Mouse (Mus musculus) intestine, embryonic 15.5 days (tissue): ENCODE results near the gene Ptpn1. TPM values are rescaled to one million over a fixed set of nuclear protein-coding genes. Genes with fewer than 3 reads are reported as not detected.

Experiments used
- ATAC-seq: fragments of 200-750 bp; cut with Nextera tagmentation; 2 replicates; pipeline ENCODE4 v1.8.0; 2017; ENCODE audit warnings: moderate TSS enrichment, moderate library complexity
- H3K27ac ChIP-seq: fragments of 300-500 bp; sonication (generic); 2 replicates; pipeline ENCODE4 v1.5.1; 2015; ENCODE audit warnings: mild to moderate bottlenecking, inconsistent platforms
- H3K27me3 ChIP-seq: fragments of 300-500 bp; sonication (generic); replicated peaks from 2 replicates; pipeline ENCODE4 v1.6.1; 2015; ENCODE audit warnings: inconsistent platforms
- H3K36me3 ChIP-seq: fragments of 300-500 bp; sonication (generic); 2 replicates; pipeline ENCODE4 v1.6.1; 2015; ENCODE audit warnings: inconsistent platforms
- H3K4me1 ChIP-seq: fragments of 300-500 bp; sonication (generic); replicated peaks from 2 replicates; pipeline ENCODE4 v1.6.1; 2015; ENCODE audit warnings: inconsistent platforms
- H3K4me2 ChIP-seq: fragments of 300-500 bp; sonication (generic); replicated peaks from 2 replicates; pipeline ENCODE4 v1.6.1; 2015; ENCODE audit warnings: mild to moderate bottlenecking, inconsistent platforms
- H3K4me3 ChIP-seq: fragments of 300-500 bp; sonication (generic); replicated peaks from 2 replicates; pipeline ENCODE4 v1.5.1; 2015; ENCODE audit warnings: inconsistent platforms
- H3K9ac ChIP-seq: fragments of 300-500 bp; sonication (generic); 2 replicates; pipeline ENCODE4 v1.6.1; 2015; ENCODE audit warnings: inconsistent platforms
- H3K9me3 ChIP-seq: fragments of 300-500 bp; sonication (generic); 2 replicates; pipeline ENCODE4 v1.6.1; 2016; ENCODE audit warnings: inconsistent platforms
- WGBS: fragments of 180-500 bp; shearing (Covaris S2); methylation state at CpG from one replicate; pipeline ENCODE4 v1.1.7; 2015; 5-methylcytosine and 5-hydroxymethylcytosine counted together
- polyA plus RNA-seq: library from polyadenylated mRNA; unstranded; fragments of >200 nt; fragmentation: Nextera tagmentation; extraction: Ambion mirVana; gene quantifications from 2 replicates; pipeline ENCODE4 v1.2.1, GENCODE M21; 2015

Ptpn1 gene
- polyA plus RNA-seq, 1 experiment from 2014 or later: 54.2 TPM

DNA sequence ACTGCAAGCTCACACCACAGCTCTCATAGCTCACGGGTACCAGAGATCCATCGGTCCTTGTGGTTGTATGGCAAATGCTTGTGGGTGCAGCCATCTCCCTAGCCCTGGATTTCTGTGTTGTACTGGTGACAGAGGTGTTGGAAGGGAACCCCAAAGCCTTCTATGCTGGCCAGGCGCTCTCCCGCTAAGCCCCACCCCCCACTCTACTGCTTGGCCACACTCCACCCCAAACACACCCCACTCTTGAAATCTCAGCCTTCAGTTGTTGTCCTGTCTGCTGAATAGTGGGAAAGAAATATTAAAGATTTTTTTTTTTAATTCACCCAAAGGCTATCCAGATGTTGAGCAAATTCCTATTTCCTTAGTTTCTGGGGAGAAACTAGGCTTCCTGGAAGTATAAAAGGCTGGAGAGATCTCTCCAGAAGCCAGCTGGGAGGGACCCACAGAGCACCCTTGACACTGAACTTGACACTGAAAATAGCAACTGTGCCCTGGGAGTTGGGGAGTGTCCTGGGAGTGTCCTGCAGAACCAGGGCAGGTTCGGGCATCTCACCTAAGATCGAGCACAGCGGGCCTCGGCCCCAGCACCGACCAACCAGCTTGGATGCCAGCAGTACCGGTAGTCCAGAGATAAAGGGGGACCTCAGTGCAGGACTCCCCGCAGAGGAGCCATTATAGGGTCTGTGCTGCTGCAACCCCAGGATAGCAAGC lies 28.5 kb upstream of the Ptpn1 start:
- H3K27me3 ChIP-seq: 0 out of 2 replicates have a peak, but pooled peaks cover 3% of the 10 kb centered on the region
- H3K36me3 ChIP-seq: no peaks in the 10 kb centered on the region
- no peak overlapping the region for H3K4me2 ChIP-seq
- ATAC-seq: no peak
- 81% methylated on average over 11 of the region's 11 CpGs for WGBS
- H3K4me1 ChIP-seq: peaks cover 5% of the 10 kb centered on the region; the same call in 1 of the 2 replicates
- H3K9me3 ChIP-seq: no peaks in the 10 kb centered on the region
- H3K4me3 ChIP-seq: no peak overlapping the region
- no peak overlapping the region for H3K9ac ChIP-seq
- H3K27ac ChIP-seq: no peak overlapping the region

DNA sequence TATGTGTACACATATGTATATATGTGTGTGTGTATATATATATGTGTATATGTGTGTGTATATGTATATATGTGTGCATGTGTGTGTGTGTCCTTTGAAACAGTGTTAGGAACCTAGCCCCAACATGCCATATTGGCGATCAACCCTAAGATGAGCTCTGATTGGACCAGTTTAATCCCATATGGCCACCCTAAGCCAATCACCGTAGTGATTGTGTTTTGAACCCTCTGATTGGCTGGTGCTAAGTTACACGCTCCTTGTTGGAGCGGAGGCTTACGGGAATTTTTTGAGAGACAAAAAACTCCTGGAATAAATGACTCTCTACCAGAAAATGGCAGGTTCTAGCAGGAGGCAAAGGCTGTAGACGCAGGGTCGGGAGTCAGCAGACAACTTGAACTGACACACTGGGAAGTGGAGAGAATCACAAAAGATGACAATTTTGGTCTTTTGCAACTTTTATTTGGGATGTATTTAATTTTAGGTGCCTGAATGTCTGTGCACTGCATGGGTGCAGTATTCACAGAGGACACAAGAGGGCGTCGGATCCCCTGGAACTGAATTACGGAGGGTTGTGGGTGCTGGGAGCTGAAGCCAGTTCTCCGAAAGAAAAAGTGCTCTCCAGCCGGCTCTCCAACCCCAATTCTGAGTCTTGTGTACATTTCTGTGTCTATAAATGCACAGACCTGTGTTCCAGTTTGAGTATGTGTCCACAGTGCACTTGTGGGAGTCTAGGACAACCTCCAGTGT lies 27.1 kb upstream of the Ptpn1 start:
- no peaks in the 10 kb centered on the region for H3K36me3 ChIP-seq
- H3K4me1 ChIP-seq: peaks cover 5% of the 10 kb centered on the region; the same call in 1 of the 2 replicates
- ATAC-seq: no peak
- no peak overlapping the region for H3K9ac ChIP-seq
- 82% methylated on average over 12 of the region's 12 CpGs for WGBS
- no peak overlapping the region for H3K27ac ChIP-seq
- H3K27me3 ChIP-seq: 0 out of 2 replicates have a peak, but pooled peaks cover 3% of the 10 kb centered on the region
- no peaks in the 10 kb centered on the region for H3K9me3 ChIP-seq
- H3K4me3 ChIP-seq: no peak overlapping the region
- no peak overlapping the region for H3K4me2 ChIP-seq

DNA sequence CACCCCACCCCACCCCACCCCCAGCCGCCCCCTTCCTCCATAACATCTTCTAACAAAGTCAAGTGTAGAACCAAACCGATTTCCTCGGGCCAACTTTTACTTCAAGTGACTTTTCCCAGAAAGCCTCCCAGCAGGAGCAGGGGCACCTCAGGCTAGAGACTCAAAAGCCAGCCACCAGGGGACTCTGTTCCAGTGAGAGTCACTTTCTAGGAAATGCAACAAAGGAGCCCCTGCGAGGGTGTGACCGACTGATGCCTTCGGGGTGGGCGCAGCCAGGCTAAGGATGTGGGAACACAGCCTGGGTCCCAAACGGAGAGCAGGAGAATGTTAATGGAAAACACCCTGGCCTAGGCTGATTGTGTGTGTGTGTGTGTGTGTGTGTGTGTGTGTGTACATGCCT lies 26.3 kb upstream of the Ptpn1 start:
- H3K4me2 ChIP-seq: no peak overlapping the region
- no peaks in the 10 kb centered on the region for H3K9me3 ChIP-seq
- H3K4me3 ChIP-seq: no peak overlapping the region
- no peaks in the 10 kb centered on the region for H3K27me3 ChIP-seq
- ATAC-seq: no peak
- H3K9ac ChIP-seq: no peak overlapping the region
- no peaks in the 10 kb centered on the region for H3K4me1 ChIP-seq
- H3K36me3 ChIP-seq: no peaks in the 10 kb centered on the region
- 45% methylated on average over 8 of the region's 8 CpGs for WGBS
- no peak overlapping the region for H3K27ac ChIP-seq

DNA sequence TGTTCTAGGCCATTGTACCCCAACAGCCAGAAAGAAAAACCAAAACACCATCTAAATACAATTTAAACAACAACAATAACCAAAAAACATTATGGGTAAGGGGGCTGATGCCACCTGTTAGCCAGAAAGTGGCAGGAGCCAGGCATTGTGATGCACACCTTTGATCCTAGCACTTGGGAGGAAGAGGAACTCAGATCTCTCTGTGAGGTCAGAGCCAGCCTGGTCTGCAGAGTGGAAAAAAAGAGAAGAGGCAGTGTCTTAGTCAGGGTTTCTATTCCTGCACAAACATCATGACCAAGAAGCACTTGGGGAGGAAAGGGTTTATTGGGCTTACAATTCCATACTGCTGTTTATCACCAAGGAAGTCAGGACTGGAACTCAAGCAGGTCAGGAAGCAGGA lies 25.1 kb upstream of the Ptpn1 start:
- H3K4me1 ChIP-seq: no peaks in the 10 kb centered on the region
- H3K9me3 ChIP-seq: no peaks in the 10 kb centered on the region
- no peak overlapping the region for H3K4me3 ChIP-seq
- no peak for ATAC-seq
- no peak overlapping the region for H3K9ac ChIP-seq
- H3K27me3 ChIP-seq: no peaks in the 10 kb centered on the region
- H3K4me2 ChIP-seq: no peak overlapping the region
- H3K27ac ChIP-seq: no peak overlapping the region
- no peaks in the 10 kb centered on the region for H3K36me3 ChIP-seq

DNA sequence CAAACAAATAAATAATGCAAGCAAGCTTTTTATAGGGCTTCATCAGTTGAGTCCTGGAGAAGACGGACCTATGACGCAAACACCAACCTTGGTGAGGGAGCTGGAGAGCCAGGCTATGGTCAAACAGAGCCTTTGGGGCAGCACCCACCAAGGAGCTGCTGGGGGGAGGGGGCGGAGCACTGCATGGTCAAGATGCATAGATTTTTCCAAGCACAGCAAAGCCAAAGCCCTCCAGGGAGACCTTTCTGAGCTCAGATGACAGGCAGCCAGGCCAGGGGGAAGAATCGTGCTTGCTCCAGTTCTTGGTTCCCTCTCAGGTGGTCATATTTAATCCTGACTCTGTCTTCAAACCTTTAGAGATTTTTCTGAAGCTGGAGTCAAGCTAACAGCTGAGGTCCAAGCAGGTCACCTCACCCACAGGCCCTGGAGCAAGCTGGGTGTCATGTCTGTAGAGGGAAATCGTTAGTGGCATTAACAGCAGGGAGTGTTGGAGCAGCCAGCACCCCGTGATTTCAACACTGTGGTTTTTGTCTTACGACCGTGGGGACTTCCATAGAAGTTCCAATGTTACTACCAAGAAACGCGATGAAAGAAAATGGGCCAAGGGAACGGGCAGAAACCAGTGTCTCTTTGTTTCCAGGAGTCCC lies 22.2 kb upstream of the Ptpn1 start:
- H3K36me3 ChIP-seq: no peaks in the 10 kb centered on the region
- no peaks in the 10 kb centered on the region for H3K27me3 ChIP-seq
- 77% methylated on average over 11 of the region's 11 CpGs for WGBS
- ATAC-seq: no peak
- no peak overlapping the region for H3K4me3 ChIP-seq
- no peak overlapping the region for H3K27ac ChIP-seq
- H3K4me2 ChIP-seq: no peak overlapping the region
- no peaks in the 10 kb centered on the region for H3K9me3 ChIP-seq
- H3K4me1 ChIP-seq: no peaks in the 10 kb centered on the region
- H3K9ac ChIP-seq: no peak overlapping the region

DNA sequence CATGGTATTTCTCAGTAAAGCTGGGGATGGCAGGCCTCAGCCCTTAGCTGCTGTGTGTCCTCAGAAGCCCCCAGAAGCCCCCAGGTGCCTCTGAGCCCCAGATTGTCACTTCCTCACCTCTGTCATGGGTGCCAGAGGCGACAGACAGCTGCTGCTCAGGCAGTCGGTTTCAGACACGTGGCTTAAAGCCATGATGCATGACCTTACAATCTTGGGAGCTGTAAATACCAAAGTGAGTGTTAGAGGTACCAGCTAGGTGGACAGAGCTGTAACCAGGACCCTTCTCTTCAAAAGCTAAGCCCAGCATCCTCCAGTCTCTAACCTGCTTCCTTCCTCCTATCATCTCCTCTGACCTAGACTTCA lies 21.7 kb upstream of the Ptpn1 start:
- H3K9ac ChIP-seq: no peak overlapping the region
- no peaks in the 10 kb centered on the region for H3K36me3 ChIP-seq
- ATAC-seq: no peak
- H3K4me3 ChIP-seq: no peak overlapping the region
- H3K9me3 ChIP-seq: no peaks in the 10 kb centered on the region
- no peak overlapping the region for H3K4me2 ChIP-seq
- H3K27ac ChIP-seq: no peak overlapping the region
- H3K27me3 ChIP-seq: no peaks in the 10 kb centered on the region
- WGBS: 46% methylated on average over 3 of the region's 3 CpGs
- no peaks in the 10 kb centered on the region for H3K4me1 ChIP-seq

DNA sequence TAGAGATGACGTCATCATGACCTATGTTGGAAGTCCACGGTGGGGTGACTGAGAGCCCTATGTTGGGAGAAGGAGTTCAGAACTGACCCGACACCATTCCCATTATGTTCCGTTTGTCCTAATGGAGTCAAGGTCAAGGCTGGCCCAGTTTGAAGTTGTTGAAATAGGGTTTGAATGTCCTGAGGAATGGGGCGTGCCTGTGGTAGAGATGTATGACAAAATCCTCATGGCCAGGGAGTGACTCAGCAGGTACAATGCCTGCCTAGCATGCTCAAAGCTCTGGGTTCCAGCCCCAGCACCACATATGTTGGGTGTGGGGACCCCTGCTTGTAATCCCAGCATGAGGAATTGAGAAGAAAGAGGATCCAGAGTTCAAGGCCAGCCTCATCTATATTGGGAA lies 20.3 kb upstream of the Ptpn1 start:
- H3K4me1 ChIP-seq: no peaks in the 10 kb centered on the region
- H3K27ac ChIP-seq: no peak overlapping the region
- H3K9ac ChIP-seq: no peak overlapping the region
- H3K36me3 ChIP-seq: no peaks in the 10 kb centered on the region
- no peaks in the 10 kb centered on the region for H3K9me3 ChIP-seq
- WGBS: 92% methylated on average over 5 of the region's 5 CpGs
- ATAC-seq: no peak
- H3K4me3 ChIP-seq: no peak overlapping the region
- no peak overlapping the region for H3K4me2 ChIP-seq
- no peaks in the 10 kb centered on the region for H3K27me3 ChIP-seq

DNA sequence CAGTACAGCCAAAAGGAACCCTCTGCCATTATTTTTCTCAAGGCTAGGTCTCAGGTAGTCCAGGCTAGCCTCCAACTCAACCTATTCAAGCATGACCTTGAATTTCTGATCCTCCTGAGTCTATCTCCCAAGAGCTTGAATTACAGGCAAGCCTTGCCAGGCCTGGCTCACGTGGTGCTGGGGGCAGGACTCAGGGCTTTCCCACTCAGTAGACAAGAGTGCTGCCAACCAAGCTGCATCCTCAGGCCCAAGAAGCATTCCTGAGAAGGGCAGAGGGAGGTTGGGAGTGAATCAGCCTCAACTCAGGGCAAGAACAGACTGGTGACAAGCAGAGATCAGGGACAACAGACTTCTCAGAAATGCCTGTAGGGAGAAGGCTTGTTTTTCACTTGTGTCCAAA lies 12.8 kb upstream of the Ptpn1 start:
- no peak for ATAC-seq
- 79% methylated on average over 1 of the region's 1 CpGs for WGBS
- Histone ChIP-seq H3K9me3 (no peaks in the 10 kb centered on the region), H3K4me1 (no peaks in the 10 kb centered on the region), H3K4me2 (no peak overlapping the region), H3K36me3 (no peaks in the 10 kb centered on the region), H3K27me3 (no peaks in the 10 kb centered on the region), H3K27ac (no peak overlapping the region), H3K4me3 (no peak overlapping the region), H3K9ac (no peak overlapping the region)

DNA sequence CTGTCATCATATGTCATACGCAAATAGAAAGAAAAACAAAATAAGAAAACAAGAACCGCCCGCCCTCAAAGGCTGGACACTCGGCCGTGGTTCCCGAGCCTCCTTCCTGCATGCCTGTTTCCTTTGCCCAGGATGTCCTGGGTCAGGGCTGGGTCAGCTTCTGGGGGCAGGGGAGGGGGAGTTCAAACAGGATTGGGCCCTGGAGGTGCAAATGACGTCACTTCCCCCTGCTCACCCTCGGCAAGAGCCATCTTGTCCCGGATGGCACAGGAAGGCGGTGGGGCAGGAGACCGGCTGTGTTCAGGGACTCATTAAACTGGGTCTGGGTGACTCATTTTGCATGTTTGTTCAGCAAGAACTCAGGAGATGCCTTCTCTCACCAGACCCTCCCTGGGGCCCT lies 11.8 kb upstream of the Ptpn1 start:
- H3K4me2 ChIP-seq: no peak overlapping the region
- H3K36me3 ChIP-seq: no peaks in the 10 kb centered on the region
- H3K27me3 ChIP-seq: no peaks in the 10 kb centered on the region
- WGBS: 58% methylated on average over 11 of the region's 11 CpGs
- no peaks in the 10 kb centered on the region for H3K4me1 ChIP-seq
- no peaks in the 10 kb centered on the region for H3K9me3 ChIP-seq
- no peak for ATAC-seq
- H3K27ac ChIP-seq: no peak overlapping the region
- H3K9ac ChIP-seq: no peak overlapping the region
- no peak overlapping the region for H3K4me3 ChIP-seq

DNA sequence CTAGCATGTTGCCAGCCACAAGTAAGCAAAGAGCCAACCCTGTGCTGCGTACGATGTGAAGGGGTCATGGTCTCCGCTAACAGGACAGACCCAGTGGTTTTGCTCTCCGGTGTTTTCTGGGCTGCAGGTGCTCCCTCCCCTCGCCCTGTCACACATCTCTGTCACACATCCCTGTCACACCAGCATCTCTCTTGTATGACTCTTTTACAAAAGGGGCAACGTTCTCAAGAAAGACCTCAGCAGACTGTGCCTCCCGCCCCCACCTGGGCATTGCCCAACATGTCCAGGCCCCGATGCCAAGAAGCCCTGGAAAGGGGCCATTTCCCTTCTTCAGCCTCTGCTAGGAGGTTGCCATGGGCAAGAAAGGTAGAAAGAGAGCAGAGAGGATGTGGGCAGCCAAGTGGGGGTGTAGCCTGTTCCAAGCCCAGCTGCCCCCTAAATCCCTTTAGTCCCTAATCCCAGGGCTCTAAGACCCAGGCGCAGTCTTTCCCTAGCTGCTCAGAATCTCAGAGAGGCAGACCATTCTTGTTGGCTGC lies 10.8 kb upstream of the Ptpn1 start:
- WGBS: 90% methylated on average over 9 of the region's 9 CpGs
- Histone ChIP-seq H3K4me2 (no peak overlapping the region), H3K9ac (no peak overlapping the region), H3K4me1 (no peaks in the 10 kb centered on the region), H3K27ac (no peak overlapping the region), H3K27me3 (no peaks in the 10 kb centered on the region), H3K4me3 (no peak overlapping the region), H3K9me3 (no peaks in the 10 kb centered on the region), H3K36me3 (no peaks in the 10 kb centered on the region)
- ATAC-seq: no peak

DNA sequence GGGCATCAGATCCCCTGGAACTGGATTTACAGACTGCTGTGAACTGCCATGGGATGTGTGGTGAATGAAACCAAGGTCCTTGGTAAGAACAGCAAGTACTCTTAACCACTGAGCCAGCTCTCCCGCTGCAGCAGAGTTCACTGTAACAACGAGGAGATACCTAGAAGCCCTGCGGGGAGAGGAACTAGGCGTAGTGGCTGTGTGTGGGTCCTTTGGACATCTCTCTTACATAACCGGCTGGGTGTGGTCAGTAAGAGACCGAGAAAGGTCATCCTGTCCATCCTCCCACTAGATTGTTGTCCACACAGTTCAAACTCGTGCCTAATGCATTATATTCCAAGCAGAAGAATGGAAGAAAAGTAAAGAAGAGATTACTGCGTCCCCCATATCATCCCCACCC lies 10.0 kb upstream of the Ptpn1 start:
- Histone ChIP-seq H3K27ac (no peak overlapping the region), H3K9me3 (no peaks in the 10 kb centered on the region), H3K36me3 (no peaks in the 10 kb centered on the region), H3K27me3 (no peaks in the 10 kb centered on the region), H3K4me3 (no peak overlapping the region), H3K4me1 (no peaks in the 10 kb centered on the region), H3K4me2 (no peak overlapping the region), H3K9ac (no peak overlapping the region)
- 81% methylated on average over 8 of the region's 8 CpGs for WGBS
- ATAC-seq: no peak

DNA sequence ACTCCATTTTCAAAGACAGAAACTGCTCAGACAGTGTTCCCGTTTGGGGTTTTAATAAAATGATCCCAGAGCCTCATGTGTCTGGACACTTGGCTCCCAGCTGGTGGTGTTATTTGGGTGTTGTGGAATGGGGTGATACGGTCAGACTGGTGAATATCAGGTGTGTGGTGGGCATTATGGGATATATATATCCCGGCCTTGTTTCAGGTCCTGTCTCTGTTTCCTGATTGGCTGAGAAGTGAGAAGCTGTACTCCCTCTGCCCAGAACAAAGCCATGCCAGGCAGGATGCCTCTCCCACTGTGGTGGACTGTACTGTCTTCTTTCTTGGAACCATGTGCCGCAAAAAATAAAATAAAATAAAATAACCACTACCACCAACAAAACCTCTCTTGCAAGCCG lies 7.8 kb upstream of the Ptpn1 start:
- H3K9ac ChIP-seq: no peak overlapping the region
- no peaks in the 10 kb centered on the region for H3K9me3 ChIP-seq
- H3K4me1 ChIP-seq: no peaks in the 10 kb centered on the region
- H3K36me3 ChIP-seq: no peaks in the 10 kb centered on the region
- WGBS: 86% methylated on average over 5 of the region's 5 CpGs
- no peak overlapping the region for H3K4me2 ChIP-seq
- no peak overlapping the region for H3K4me3 ChIP-seq
- ATAC-seq: no peak
- no peaks in the 10 kb centered on the region for H3K27me3 ChIP-seq
- H3K27ac ChIP-seq: no peak overlapping the region
